Mouse (Mus musculus): Measurements from ENCODE around the gene Grm4. TPM values are rescaled to one million over a fixed set of nuclear protein-coding genes. Genes with fewer than 3 reads are reported as not detected.

Gene Grm4
- polyA plus RNA-seq, 1 experiment = not detected

GRCm38 (mm10) chr17:27518700-27519595 lies 2.3 kb downstream of the Grm4 start:
- no peak overlapping the region for H3K4me3 ChIP-seq (ENCODE audit: insufficient read depth, low read depth, low read length)
- WGBS = 63% methylated on average over 15 of the region's 15 CpGs
- no peak overlapping the region for H3K27ac ChIP-seq (ENCODE audit: insufficient read depth, low read depth, low read length)
- TF ChIP-seq POLR2A (IDR thresholded peaks at IDR 0.05; ENCODE audit: insufficient read depth, low read depth, low read length) = no peak
- no peak for TF ChIP-seq CTCF (IDR thresholded peaks at IDR 0.05; ENCODE audit: insufficient read depth, low read depth, low read length)
- peaks cover 36% of the 10 kb centered on the region for H3K4me1 ChIP-seq (ENCODE audit: control insufficient read depth, insufficient read depth, low read length)

GRCm38 (mm10) chr17:27518296-27518695 lies 2.9 kb downstream of the Grm4 start:
- no peak overlapping the region for H3K27ac ChIP-seq (ENCODE audit: insufficient read depth, low read depth, low read length)
- no peak overlapping the region for H3K4me3 ChIP-seq (ENCODE audit: insufficient read depth, low read depth, low read length)
- H3K4me1 ChIP-seq (ENCODE audit: control insufficient read depth, insufficient read depth, low read length) = peaks cover 42% of the 10 kb centered on the region
- WGBS = 27% methylated on average over 9 of the region's 9 CpGs
- TF ChIP-seq CTCF (IDR thresholded peaks at IDR 0.05; ENCODE audit: insufficient read depth, low read depth, low read length) = peak; percentile 20; the same call in 1 of the 2 replicates
- TF ChIP-seq POLR2A (IDR thresholded peaks at IDR 0.05; ENCODE audit: insufficient read depth, low read depth, low read length) = no peak

GRCm38 (mm10) chr17:27513916-27514762 lies 7.1 kb downstream of the Grm4 start:
- peak overlapping the region; percentile 68 for H3K4me3 ChIP-seq (ENCODE audit: insufficient read depth, low read depth, low read length)
- TF ChIP-seq CTCF (IDR thresholded peaks at IDR 0.05; ENCODE audit: insufficient read depth, low read depth, low read length) = peak; percentile 24; the same call in 1 of the 2 replicates
- TF ChIP-seq POLR2A (IDR thresholded peaks at IDR 0.05; ENCODE audit: insufficient read depth, low read depth, low read length) = no peak

GRCm38 (mm10) chr17:27513279-27513915 lies 7.8 kb downstream of the Grm4 start:
- Histone ChIP-seq H3K4me1 (ENCODE audit: control insufficient read depth, insufficient read depth, low read length) (peaks cover 58% of the 10 kb centered on the region), H3K27ac (ENCODE audit: insufficient read depth, low read depth, low read length) (peak overlapping the region; percentile 91; the same call in 1 of the 2 replicates), H3K4me3 (ENCODE audit: insufficient read depth, low read depth, low read length) (peak overlapping the region; percentile 68)
- WGBS = 2% methylated on average over 60 of the region's 66 CpGs
- TF ChIP-seq CTCF (IDR thresholded peaks at IDR 0.05; ENCODE audit: insufficient read depth, low read depth, low read length) (no peak), POLR2A (IDR thresholded peaks at IDR 0.05; ENCODE audit: insufficient read depth, low read depth, low read length) (peak; percentile 62)

More at GRCm38 (mm10) chr17:27513916-27514762, 7.1 kb downstream of the Grm4 start:
- Histone ChIP-seq H3K4me1 (ENCODE audit: control insufficient read depth, insufficient read depth, low read length) (peaks cover 56% of the 10 kb centered on the region), H3K27ac (ENCODE audit: insufficient read depth, low read depth, low read length) (0 out of 2 replicates have a peak overlapping the region, but pooled peaks have one; percentile 0)
- 38% methylated on average over 27 of the region's 27 CpGs for WGBS

- peak overlapping the region; percentile 68 for H3K4me3 ChIP-seq (ENCODE audit: insufficient read depth, low read depth, low read length)
- TF ChIP-seq CTCF (IDR thresholded peaks at IDR 0.05; ENCODE audit: insufficient read depth, low read depth, low read length) = no peak
- TF ChIP-seq POLR2A (IDR thresholded peaks at IDR 0.05; ENCODE audit: insufficient read depth, low read depth, low read length) = no peak
- H3K4me1 ChIP-seq (ENCODE audit: control insufficient read depth, insufficient read depth, low read length) = peaks cover 58% of the 10 kb centered on the region
- H3K27ac ChIP-seq (ENCODE audit: insufficient read depth, low read depth, low read length) = peak overlapping the region; percentile 91
- 2% methylated on average over 78 of the region's 78 CpGs for WGBS
Observed at GRCm38 (mm10) chr17:27512619-27513161, 8.5 kb downstream of the Grm4 start.

GRCm38 (mm10) chr17:27511865-27512618 lies 9.2 kb downstream of the Grm4 start:
- H3K4me3 ChIP-seq (ENCODE audit: insufficient read depth, low read depth, low read length) = peak overlapping the region; percentile 68
- peaks cover 61% of the 10 kb centered on the region for H3K4me1 ChIP-seq (ENCODE audit: control insufficient read depth, insufficient read depth, low read length)
- TF ChIP-seq CTCF (IDR thresholded peaks at IDR 0.05; ENCODE audit: insufficient read depth, low read depth, low read length) = no peak
- TF ChIP-seq POLR2A (IDR thresholded peaks at IDR 0.05; ENCODE audit: insufficient read depth, low read depth, low read length) = peak; percentile 47; the same call in 1 of the 2 replicates
- H3K27ac ChIP-seq (ENCODE audit: insufficient read depth, low read depth, low read length) = peak overlapping the region; percentile 91
- WGBS = 2% methylated on average over 64 of the region's 64 CpGs

- Histone ChIP-seq H3K27ac (ENCODE audit: insufficient read depth, low read depth, low read length) (peak overlapping the region; percentile 91), H3K4me3 (ENCODE audit: insufficient read depth, low read depth, low read length) (peak overlapping the region; percentile 68), H3K4me1 (ENCODE audit: control insufficient read depth, insufficient read depth, low read length) (peaks cover 68% of the 10 kb centered on the region)
- WGBS = 63% methylated on average over 7 of the region's 7 CpGs
- TF ChIP-seq POLR2A (IDR thresholded peaks at IDR 0.05; ENCODE audit: insufficient read depth, low read depth, low read length) (no peak), CTCF (IDR thresholded peaks at IDR 0.05; ENCODE audit: insufficient read depth, low read depth, low read length) (no peak)
Observed at GRCm38 (mm10) chr17:27511125-27511735, 10.0 kb downstream of the Grm4 start.

All from olfactory bulb, adult 2 months (tissue).